Mouse (Mus musculus) kidney, postnatal 25 days (tissue): Measurements from ENCODE around the gene Tyrobp.

Experiments
- DNase-seq, 2 experiments: peaks; one replicate each; pipeline ENCODE4 v3.0.0; 2021; ENCODE audit warnings: mixed read lengths in 2 of 2

The Tyrobp gene

DNA sequence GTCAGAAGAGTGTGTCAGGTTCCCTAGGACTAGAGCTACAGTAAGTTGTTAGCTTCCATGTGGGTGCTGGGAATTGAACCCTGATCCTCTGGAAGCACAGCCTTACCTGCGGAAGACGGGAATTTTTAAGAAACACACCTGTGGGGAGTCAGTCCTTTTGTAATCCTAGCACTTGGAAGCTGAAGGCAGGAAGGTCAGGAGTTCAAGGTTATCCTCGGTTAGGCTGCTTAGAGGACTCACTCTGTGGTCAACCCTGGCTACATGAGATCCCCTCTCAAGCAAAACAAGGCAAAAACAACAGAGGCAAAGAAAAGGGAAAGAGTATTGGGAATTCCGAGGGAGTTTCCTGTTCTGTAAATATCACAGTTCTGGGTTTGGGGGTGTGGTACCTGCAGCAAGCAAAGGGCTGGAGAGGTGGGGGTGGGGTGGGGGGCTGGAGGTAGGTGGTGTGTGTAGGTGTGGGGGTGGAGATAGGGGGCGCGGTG lies 51.3 kb downstream of the Tyrobp start:
- no peak for DNase-seq
